Mouse (Mus musculus): ENCODE data around the gene Zbtb45.

The Zbtb45 gene

DNA sequence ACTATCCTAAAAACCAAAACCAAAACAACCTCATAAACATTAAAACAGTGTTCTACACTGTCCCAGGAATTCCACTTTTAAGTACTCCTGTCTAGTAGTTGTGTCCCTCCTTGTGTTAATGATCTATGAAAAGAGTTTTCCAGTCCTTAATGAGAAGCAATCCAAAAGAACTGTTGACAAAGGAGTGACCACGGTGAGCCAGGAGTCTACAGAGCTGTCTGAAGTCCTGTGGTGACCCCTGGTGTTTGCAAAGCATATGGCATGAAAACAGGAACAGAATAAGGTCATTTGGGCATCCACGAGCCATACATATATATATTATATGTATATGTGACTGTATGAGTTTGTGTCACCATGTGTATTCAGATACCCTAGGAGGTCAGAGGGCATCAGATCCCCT is 36.2 kb upstream of the Zbtb45 start:
- no peaks in the 10 kb centered on the region for H3K9me3 ChIP-seq (ENCODE audit: low read length)
- H3K36me3 ChIP-seq (ENCODE audit: insufficient read depth, low read length), result peaks cover 6% of the 10 kb centered on the region; the same call in 1 of the 2 replicates
- H3K4me1 ChIP-seq (replicated peaks; ENCODE audit: low read depth, low read length), result peaks cover 34% of the 10 kb centered on the region
- peaks cover 28% of the 10 kb centered on the region for H3K27me3 ChIP-seq (ENCODE audit: insufficient read depth, low read length)
- TF ChIP-seq CTCF (conservative IDR thresholded peaks at IDR 0.05; ENCODE audit: low read length), result peak; percentile 74
- TF ChIP-seq POU5F1 (IDR thresholded peaks at IDR 0.05; ENCODE audit: borderline replicate concordance, low read length), result no peak
- TF ChIP-seq NANOG (IDR thresholded peaks at IDR 0.05; ENCODE audit: borderline replicate concordance, low read length), result no peak
- H3K4me3 ChIP-seq (replicated peaks; ENCODE audit: low read length), result no peak overlapping the region

DNA sequence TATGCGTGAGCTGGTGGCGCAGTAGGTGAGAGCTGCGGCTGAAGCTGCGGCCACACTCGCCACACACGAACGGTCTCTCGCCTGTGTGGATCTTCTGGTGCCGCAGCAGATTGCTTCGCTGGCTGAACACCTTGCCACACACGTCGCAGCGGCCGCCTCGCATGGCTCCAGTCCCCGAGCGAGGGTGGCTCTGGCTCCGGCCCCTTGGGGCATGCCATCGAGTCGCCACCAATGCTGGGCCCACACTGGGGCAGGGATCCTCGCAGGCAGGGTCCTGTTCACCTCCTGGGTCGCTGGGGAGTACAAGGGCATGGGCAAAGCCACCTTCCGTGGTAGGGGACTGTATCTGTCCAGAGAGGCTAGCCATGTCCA is 34.4 kb upstream of the Zbtb45 start:
- Histone ChIP-seq H3K27me3 (ENCODE audit: insufficient read depth, low read length) (peaks cover 28% of the 10 kb centered on the region), H3K4me3 (replicated peaks; ENCODE audit: low read length) (peak overlapping the region; percentile 83), H3K36me3 (ENCODE audit: insufficient read depth, low read length) (peaks cover 15% of the 10 kb centered on the region), H3K4me1 (replicated peaks; ENCODE audit: low read depth, low read length) (peaks cover 52% of the 10 kb centered on the region), H3K9me3 (ENCODE audit: low read length) (no peaks in the 10 kb centered on the region)
- TF ChIP-seq CTCF (conservative IDR thresholded peaks at IDR 0.05; ENCODE audit: low read length) (no peak), POU5F1 (IDR thresholded peaks at IDR 0.05; ENCODE audit: borderline replicate concordance, low read length) (no peak), NANOG (IDR thresholded peaks at IDR 0.05; ENCODE audit: borderline replicate concordance, low read length) (no peak)

DNA sequence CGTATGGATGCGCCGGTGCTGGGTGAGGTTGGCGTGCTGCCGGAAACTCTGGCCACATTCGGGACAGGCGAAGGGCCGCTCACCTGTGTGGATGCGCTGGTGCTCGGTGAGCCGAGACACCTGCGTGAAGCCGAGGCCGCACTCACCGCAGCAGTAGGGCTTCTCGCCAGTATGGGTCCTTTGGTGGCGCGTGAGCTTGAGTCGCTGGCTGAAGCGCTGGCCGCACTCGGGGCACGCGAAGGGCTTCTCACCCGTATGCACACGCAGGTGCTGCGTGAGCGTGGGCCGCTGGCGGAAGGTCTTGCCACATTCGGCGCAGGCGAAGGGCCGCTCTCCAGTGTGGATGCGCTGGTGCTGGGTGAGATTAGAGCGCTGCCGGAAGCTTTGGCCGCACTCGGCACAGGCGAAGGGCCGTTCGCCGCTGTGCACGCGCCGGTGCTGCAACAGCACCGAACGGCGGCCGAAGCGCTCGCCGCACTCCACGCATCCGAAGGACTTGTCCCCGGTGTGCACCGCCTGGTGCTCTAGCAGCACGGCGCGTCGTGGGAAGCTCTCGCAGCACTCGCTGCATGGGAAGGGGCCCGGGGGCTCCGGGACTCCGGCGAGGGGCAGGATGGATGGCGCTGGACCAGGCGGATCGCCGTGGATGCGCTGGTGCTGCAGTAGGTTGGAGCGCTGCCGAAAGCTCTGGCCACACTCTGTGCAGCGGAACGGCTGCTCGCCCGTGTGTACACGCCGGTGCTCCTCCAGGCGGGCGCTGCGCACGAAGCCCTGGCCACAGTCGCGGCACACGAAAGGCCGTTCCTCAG is 33.8 kb upstream of the Zbtb45 start:
- TF ChIP-seq CTCF (conservative IDR thresholded peaks at IDR 0.05; ENCODE audit: low read length), result no peak
- no peak for TF ChIP-seq NANOG (IDR thresholded peaks at IDR 0.05; ENCODE audit: borderline replicate concordance, low read length)
- TF ChIP-seq POU5F1 (IDR thresholded peaks at IDR 0.05; ENCODE audit: borderline replicate concordance, low read length), result no peak
- Histone ChIP-seq H3K4me3 (replicated peaks; ENCODE audit: low read length) (peak overlapping the region; percentile 83), H3K4me1 (replicated peaks; ENCODE audit: low read depth, low read length) (peaks cover 58% of the 10 kb centered on the region), H3K9me3 (ENCODE audit: low read length) (no peaks in the 10 kb centered on the region), H3K27me3 (ENCODE audit: insufficient read depth, low read length) (peaks cover 28% of the 10 kb centered on the region), H3K36me3 (ENCODE audit: insufficient read depth, low read length) (peaks cover 15% of the 10 kb centered on the region)

DNA sequence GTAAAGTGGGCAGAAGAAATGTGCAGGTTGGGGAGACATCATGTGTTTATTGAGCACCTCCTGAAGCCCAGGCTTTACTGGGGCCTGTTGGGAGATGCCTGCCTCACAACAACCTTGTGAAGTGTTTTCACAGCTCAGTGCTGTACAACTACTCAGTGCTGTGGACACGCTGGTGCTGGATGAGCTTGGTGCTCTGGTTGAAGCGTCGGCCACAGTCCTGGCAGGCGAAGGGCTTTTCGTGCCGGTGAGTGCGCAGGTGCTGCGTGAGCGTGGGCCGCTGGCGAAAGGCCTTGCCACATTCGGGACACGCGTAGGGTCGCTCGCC is 33.2 kb upstream of the Zbtb45 start:
- peaks cover 15% of the 10 kb centered on the region for H3K36me3 ChIP-seq (ENCODE audit: insufficient read depth, low read length)
- H3K4me3 ChIP-seq (replicated peaks; ENCODE audit: low read length), result peak overlapping the region; percentile 83
- no peak for TF ChIP-seq POU5F1 (IDR thresholded peaks at IDR 0.05; ENCODE audit: borderline replicate concordance, low read length)
- no peak for TF ChIP-seq NANOG (IDR thresholded peaks at IDR 0.05; ENCODE audit: borderline replicate concordance, low read length)
- TF ChIP-seq CTCF (conservative IDR thresholded peaks at IDR 0.05; ENCODE audit: low read length), result no peak

DNA sequence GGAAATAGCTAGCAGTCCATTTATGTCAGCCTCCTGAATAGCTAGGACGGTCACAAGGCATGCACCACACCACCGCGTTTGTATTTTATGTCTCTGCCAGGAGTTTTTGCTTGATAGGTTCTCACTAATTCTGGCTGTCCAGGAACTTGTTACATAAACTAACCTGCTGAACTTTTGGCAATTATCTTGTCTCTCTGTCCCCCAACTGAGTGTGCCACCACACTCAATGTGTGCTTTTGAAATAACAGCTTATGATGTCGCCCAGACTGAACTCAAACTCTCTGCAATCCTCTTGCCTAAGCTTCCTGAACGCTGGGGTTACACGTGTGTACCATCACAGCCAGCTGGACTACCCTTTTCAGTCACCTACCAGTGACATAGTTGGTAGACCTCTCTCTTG is 32.7 kb upstream of the Zbtb45 start:
- TF ChIP-seq NANOG (IDR thresholded peaks at IDR 0.05; ENCODE audit: borderline replicate concordance, low read length) (no peak), POU5F1 (IDR thresholded peaks at IDR 0.05; ENCODE audit: borderline replicate concordance, low read length) (no peak), CTCF (conservative IDR thresholded peaks at IDR 0.05; ENCODE audit: low read length) (no peak)
- peaks cover 15% of the 10 kb centered on the region for H3K36me3 ChIP-seq (ENCODE audit: insufficient read depth, low read length)
- H3K27me3 ChIP-seq (ENCODE audit: insufficient read depth, low read length), result peaks cover 28% of the 10 kb centered on the region
- peaks cover 59% of the 10 kb centered on the region for H3K4me1 ChIP-seq (replicated peaks; ENCODE audit: low read depth, low read length)
- H3K9me3 ChIP-seq (ENCODE audit: low read length), result no peaks in the 10 kb centered on the region
- no peak overlapping the region for H3K4me3 ChIP-seq (replicated peaks; ENCODE audit: low read length)

More for the DNA sequence above, 33.2 kb upstream of the Zbtb45 start:
- H3K27me3 ChIP-seq (ENCODE audit: insufficient read depth, low read length), result peaks cover 28% of the 10 kb centered on the region
- H3K4me1 ChIP-seq (replicated peaks; ENCODE audit: low read depth, low read length), result peaks cover 59% of the 10 kb centered on the region
- no peaks in the 10 kb centered on the region for H3K9me3 ChIP-seq (ENCODE audit: low read length)

DNA sequence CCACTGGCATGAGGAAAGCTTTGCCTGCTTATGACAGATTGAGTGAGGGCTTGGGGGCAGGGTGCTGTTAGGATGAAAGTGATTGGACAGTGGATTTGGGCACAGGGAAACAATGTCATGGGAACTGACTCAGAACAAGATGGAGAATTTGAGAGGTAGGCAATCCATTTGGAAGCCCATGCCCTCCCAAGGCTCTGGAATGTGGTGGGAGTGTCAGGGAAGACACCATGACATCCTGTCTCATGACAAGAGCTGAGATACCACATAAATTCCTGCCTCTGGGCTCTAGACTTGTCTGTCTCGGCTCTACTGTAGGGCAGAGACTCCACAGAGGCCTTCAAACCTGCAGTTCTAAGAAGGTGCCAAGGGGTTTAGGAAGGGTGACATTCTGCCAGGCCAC is 31.4 kb upstream of the Zbtb45 start:
- peaks cover 24% of the 10 kb centered on the region for H3K36me3 ChIP-seq (ENCODE audit: insufficient read depth, low read length)
- TF ChIP-seq CTCF (conservative IDR thresholded peaks at IDR 0.05; ENCODE audit: low read length), result no peak
- TF ChIP-seq NANOG (IDR thresholded peaks at IDR 0.05; ENCODE audit: borderline replicate concordance, low read length), result no peak
- no peak for TF ChIP-seq POU5F1 (IDR thresholded peaks at IDR 0.05; ENCODE audit: borderline replicate concordance, low read length)
- H3K27me3 ChIP-seq (ENCODE audit: insufficient read depth, low read length), result peaks cover 28% of the 10 kb centered on the region
- no peaks in the 10 kb centered on the region for H3K9me3 ChIP-seq (ENCODE audit: low read length)
- peaks cover 68% of the 10 kb centered on the region for H3K4me1 ChIP-seq (replicated peaks; ENCODE audit: low read depth, low read length)
- no peak overlapping the region for H3K4me3 ChIP-seq (replicated peaks; ENCODE audit: low read length)

DNA sequence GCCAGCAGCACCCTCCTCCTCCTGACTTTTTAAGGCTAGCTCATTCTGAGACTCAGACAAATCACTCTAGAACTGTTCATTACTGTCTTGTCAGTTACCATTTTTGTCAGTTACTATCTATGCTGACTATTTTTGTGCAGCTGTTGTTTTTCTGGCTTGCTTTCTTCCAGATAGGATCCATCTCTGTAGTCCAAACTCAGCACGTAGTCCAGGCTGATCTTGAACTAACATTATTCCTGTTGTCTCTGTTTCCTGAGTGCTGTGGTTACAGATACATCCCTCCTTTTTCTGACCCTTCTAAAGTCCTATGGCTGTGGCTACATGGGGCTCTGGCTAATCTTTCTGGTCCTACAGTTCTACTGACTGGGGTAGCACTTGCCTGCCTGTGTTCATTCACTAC is 29.3 kb upstream of the Zbtb45 start:
- Histone ChIP-seq H3K4me1 (replicated peaks; ENCODE audit: low read depth, low read length) (peaks cover 74% of the 10 kb centered on the region), H3K9me3 (ENCODE audit: low read length) (no peaks in the 10 kb centered on the region), H3K27me3 (ENCODE audit: insufficient read depth, low read length) (peaks cover 15% of the 10 kb centered on the region), H3K36me3 (ENCODE audit: insufficient read depth, low read length) (peaks cover 39% of the 10 kb centered on the region), H3K4me3 (replicated peaks; ENCODE audit: low read length) (peak overlapping the region; percentile 89)
- TF ChIP-seq CTCF (conservative IDR thresholded peaks at IDR 0.05; ENCODE audit: low read length), result no peak
- TF ChIP-seq POU5F1 (IDR thresholded peaks at IDR 0.05; ENCODE audit: borderline replicate concordance, low read length), result no peak
- no peak for TF ChIP-seq NANOG (IDR thresholded peaks at IDR 0.05; ENCODE audit: borderline replicate concordance, low read length)

DNA sequence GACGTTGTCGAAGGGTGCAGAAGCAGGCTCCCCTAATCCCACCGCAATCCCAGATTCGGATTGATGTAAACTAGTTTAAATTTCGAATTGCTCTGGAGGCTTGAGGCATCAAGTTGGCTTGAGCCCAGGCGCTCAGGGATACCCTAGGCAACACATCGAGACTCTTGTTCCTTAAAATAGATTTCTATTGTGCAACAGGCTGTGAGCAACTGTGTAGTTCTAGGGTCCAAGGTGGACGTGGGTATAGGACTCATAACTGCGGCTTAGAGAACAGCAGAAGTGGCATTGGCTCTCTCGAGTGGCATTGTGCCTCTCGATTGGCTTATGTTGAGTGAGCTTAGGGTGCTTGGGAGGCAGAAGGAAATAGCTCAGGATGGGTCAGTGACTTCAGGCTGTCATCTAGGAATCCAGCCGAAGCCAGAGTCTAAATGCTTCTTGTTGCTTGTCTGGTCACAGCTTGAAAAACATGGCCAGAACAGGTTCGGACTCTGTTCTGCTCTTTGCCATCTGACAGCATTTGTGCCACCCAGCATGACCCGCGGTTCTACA is 28.9 kb upstream of the Zbtb45 start:
- Histone ChIP-seq H3K4me3 (replicated peaks; ENCODE audit: low read length) (peak overlapping the region; percentile 89), H3K27me3 (ENCODE audit: insufficient read depth, low read length) (peaks cover 10% of the 10 kb centered on the region), H3K4me1 (replicated peaks; ENCODE audit: low read depth, low read length) (peaks cover 76% of the 10 kb centered on the region)

More for the DNA sequence above, 28.9 kb upstream of the Zbtb45 start:
- TF ChIP-seq CTCF (conservative IDR thresholded peaks at IDR 0.05; ENCODE audit: low read length) (no peak), NANOG (IDR thresholded peaks at IDR 0.05; ENCODE audit: borderline replicate concordance, low read length) (no peak), POU5F1 (IDR thresholded peaks at IDR 0.05; ENCODE audit: borderline replicate concordance, low read length) (no peak)
- Histone ChIP-seq H3K9me3 (ENCODE audit: low read length) (no peaks in the 10 kb centered on the region), H3K36me3 (ENCODE audit: insufficient read depth, low read length) (peaks cover 42% of the 10 kb centered on the region)

Measured in E14TG2a.4 (cell line).